ENCODE assay signal across 12 mouse cellular contexts in the genomic region with DNA sequence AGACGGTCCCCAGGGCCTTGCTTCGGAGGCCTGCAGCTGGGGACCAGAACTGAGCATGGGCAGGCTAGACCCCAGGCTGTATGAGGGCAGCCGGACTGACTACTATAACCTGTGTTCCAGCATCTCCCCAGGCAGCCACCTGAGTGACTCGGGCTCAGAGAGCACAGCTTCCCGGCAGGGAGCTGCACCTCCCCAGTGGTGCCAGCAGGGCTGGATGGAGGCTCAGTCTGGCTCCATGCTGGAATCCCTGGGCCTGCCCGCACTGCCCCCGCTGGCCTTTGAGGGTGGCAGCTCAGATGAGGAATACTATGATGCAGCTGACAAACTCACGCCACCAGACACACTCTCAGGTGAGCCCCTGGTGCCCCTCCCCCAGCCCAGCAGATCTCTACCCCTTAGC. TPM values are rescaled to one million over a fixed set of nuclear protein-coding genes. Genes with fewer than 3 reads are reported as not detected.
DNase-seq lines count a peak whose midpoint lies in the region; ATAC-seq lines count a peak whose summit lies in the region.
"Had no signal": no experiment of that assay in that cellular context is flagged by ENCODE, and none has a peak within 500 bp of the region (broad histone marks: within the 10 kb centered on the region; RNA-seq: fewer than 3 reads in every experiment).

No protein-coding gene starts in this region.

- H3K9me3 ChIP-seq in kidney, embryonic 14.5 days (ENCODE audit: control insufficient read depth, low read length): no peaks in the 10 kb centered on the region
- H3K9me3 ChIP-seq in neural tube, embryonic 13.5 days: no peaks in the 10 kb centered on the region
- no peaks in the 10 kb centered on the region for H3K9me3 ChIP-seq in neural tube, embryonic 15.5 days (replicated peaks)
- no peaks in the 10 kb centered on the region for H3K9me3 ChIP-seq in embryonic facial prominence, embryonic 14.5 days (ENCODE audit: control insufficient read depth, low read length)
- H3K9me3 ChIP-seq: G1E had no signal

- no peak overlapping the region for H3K4me2 ChIP-seq in kidney, embryonic 14.5 days (replicated peaks; ENCODE audit: low read depth, low read length)
- H3K4me2 ChIP-seq in neural tube, embryonic 13.5 days: no peak overlapping the region
- no peak overlapping the region for H3K4me2 ChIP-seq in neural tube, embryonic 15.5 days
- no peak overlapping the region for H3K4me2 ChIP-seq in embryonic facial prominence, embryonic 14.5 days (ENCODE audit: low read depth, low read length)

- ATAC-seq in kidney, embryonic 14.5 days (ENCODE audit: low FRiP score, low TSS enrichment): peak; percentile 35; the same call in 1 of the 2 replicates
- peak; percentile 59; the same call in 1 of the 2 replicates for ATAC-seq in neural tube, embryonic 13.5 days (ENCODE audit: low read depth)
- ATAC-seq in neural tube, embryonic 15.5 days (ENCODE audit: low FRiP score): no peak
- peak; percentile 9; the same call in 1 of the 2 replicates for ATAC-seq in embryonic facial prominence, embryonic 14.5 days (ENCODE audit: low read depth)

- DNase-seq in kidney, adult 9 months: no peak
- DNase-seq in embryonic facial prominence, embryonic 14.5 days (ENCODE audit: low spot score): no peak
- DNase-seq in testis, postnatal 10 days (ENCODE audit: low spot score): peak; percentile 59
- DNase-seq in urinary bladder, adult 2 months (ENCODE audit: low spot score): no peak
- DNase-seq: cerebellum, adult 9-11 months; lung, postnatal 10 days; right cerebral cortex, postnatal 14 days; thymus, postnatal 14 days had no signal

- no peak overlapping the region for H3K27ac ChIP-seq in kidney, embryonic 14.5 days (ENCODE audit: low read depth, low read length)
- no peak overlapping the region for H3K27ac ChIP-seq in neural tube, embryonic 13.5 days (replicated peaks)
- H3K27ac ChIP-seq in neural tube, embryonic 15.5 days (replicated peaks): no peak overlapping the region
- no peak overlapping the region for H3K27ac ChIP-seq in embryonic facial prominence, embryonic 14.5 days (replicated peaks; ENCODE audit: low read depth, low read length)

- no peaks in the 10 kb centered on the region for H3K36me3 ChIP-seq in kidney, embryonic 14.5 days (ENCODE audit: control insufficient read depth, insufficient read depth, low read length)
- H3K36me3 ChIP-seq in neural tube, embryonic 13.5 days: no peaks in the 10 kb centered on the region
- H3K36me3 ChIP-seq in neural tube, embryonic 15.5 days: no peaks in the 10 kb centered on the region
- H3K36me3 ChIP-seq in embryonic facial prominence, embryonic 14.5 days (ENCODE audit: control insufficient read depth, insufficient read depth, low read length): no peaks in the 10 kb centered on the region

- WGBS in kidney, embryonic 14.5 days: 51% methylated on average over 8 of the region's 8 CpGs
- 57% methylated on average over 8 of the region's 8 CpGs for WGBS in neural tube, embryonic 13.5 days
- WGBS in neural tube, embryonic 15.5 days: 62% methylated on average over 8 of the region's 8 CpGs
- 49% methylated on average over 8 of the region's 8 CpGs for WGBS in embryonic facial prominence, embryonic 14.5 days

- no peak overlapping the region for H3K9ac ChIP-seq in kidney, embryonic 14.5 days (ENCODE audit: low read depth, low read length)
- H3K9ac ChIP-seq in neural tube, embryonic 13.5 days: no peak overlapping the region
- no peak overlapping the region for H3K9ac ChIP-seq in neural tube, embryonic 15.5 days (replicated peaks)
- no peak overlapping the region for H3K9ac ChIP-seq in embryonic facial prominence, embryonic 14.5 days (ENCODE audit: low read depth, low read length)

- H3K4me3 ChIP-seq in kidney, embryonic 14.5 days (ENCODE audit: low read length): no peak overlapping the region
- no peak overlapping the region for H3K4me3 ChIP-seq in neural tube, embryonic 13.5 days
- H3K4me3 ChIP-seq in neural tube, embryonic 15.5 days (replicated peaks): no peak overlapping the region
- no peak overlapping the region for H3K4me3 ChIP-seq in embryonic facial prominence, embryonic 14.5 days (ENCODE audit: low read depth, low read length)

- H3K27me3 ChIP-seq in kidney, embryonic 14.5 days (ENCODE audit: control insufficient read depth, insufficient read depth, low read length): no peaks in the 10 kb centered on the region
- no peaks in the 10 kb centered on the region; the same call in 1 of the 2 replicates for H3K27me3 ChIP-seq in neural tube, embryonic 13.5 days
- H3K27me3 ChIP-seq in neural tube, embryonic 15.5 days (replicated peaks): no peaks in the 10 kb centered on the region
- no peaks in the 10 kb centered on the region for H3K27me3 ChIP-seq in embryonic facial prominence, embryonic 14.5 days (replicated peaks; ENCODE audit: control insufficient read depth, insufficient read depth, low read length)

- H3K4me1 ChIP-seq in kidney, embryonic 14.5 days (ENCODE audit: control insufficient read depth, insufficient read depth, low read length): no peaks in the 10 kb centered on the region
- no peaks in the 10 kb centered on the region for H3K4me1 ChIP-seq in neural tube, embryonic 13.5 days (replicated peaks)
- no peaks in the 10 kb centered on the region for H3K4me1 ChIP-seq in neural tube, embryonic 15.5 days
- H3K4me1 ChIP-seq in embryonic facial prominence, embryonic 14.5 days (ENCODE audit: control insufficient read depth, insufficient read depth, low read length): no peaks in the 10 kb centered on the region

RNA-seq across cellular contexts. Expression of gene Trmt10b, which starts 17.6 kb away (rescaled TPM):
- polyA plus RNA-seq in kidney, embryonic 14.5 days (2014; fragmentation: Nextera tagmentation; extraction: Ambion mirVana): 20.6 and 23.1 TPM in 2 replicates
- polyA plus RNA-seq in neural tube, embryonic 13.5 days (2015; fragmentation: Nextera tagmentation; extraction: Ambion mirVana): 22.6 and 24.6 TPM in 2 replicates
- 22.8 and 23.5 TPM in 2 replicates for polyA plus RNA-seq in neural tube, embryonic 15.5 days (2015; fragmentation: Nextera tagmentation; extraction: Ambion mirVana)
- 18.7 and 20.0 TPM in 2 replicates for polyA plus RNA-seq in embryonic facial prominence, embryonic 14.5 days (2014; fragmentation: Nextera tagmentation; extraction: Ambion mirVana)
- polyA plus RNA-seq in urinary bladder, adult 2 months (2012; rRNA removed): 15.0 TPM in 2 replicates
